Comparison of ENCODE assay signal across 15 mouse cellular contexts in the genomic region with DNA sequence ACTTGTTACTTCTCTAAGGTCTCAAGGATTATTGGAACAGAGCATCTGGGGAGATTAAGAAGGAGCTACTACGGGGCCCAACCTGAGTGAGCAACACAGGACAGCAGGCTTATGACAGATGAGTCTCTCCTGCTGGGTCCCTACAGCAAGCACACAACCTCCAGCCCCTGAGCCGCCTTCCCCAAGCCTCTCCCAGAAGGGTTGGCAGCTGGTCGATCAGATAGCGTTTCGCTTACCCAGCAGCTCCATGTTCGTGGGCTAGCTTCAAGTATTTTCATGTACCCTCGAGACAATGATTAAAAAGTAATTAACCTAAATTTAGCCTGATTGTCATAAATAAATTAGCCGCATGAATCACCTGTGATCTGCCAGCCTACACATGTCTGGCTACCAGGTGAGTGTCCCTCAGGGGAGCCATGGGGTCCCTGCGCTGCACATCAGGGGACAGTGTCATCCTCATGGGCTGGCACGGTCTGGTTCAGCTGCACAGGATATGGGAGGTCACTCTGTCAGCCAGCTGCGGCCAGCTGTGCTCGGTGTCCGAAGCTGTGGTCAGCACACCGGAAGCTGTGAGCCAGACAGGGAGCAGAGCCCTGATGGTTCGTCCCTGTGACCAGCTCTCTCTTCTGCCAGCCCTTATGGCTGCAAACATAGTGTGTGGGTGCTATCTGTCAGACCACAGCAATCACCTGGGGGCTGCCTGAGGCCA. TPM values are rescaled to one million over a fixed set of nuclear protein-coding genes. Genes with fewer than 3 reads are reported as not detected.
DNase-seq lines count a peak whose midpoint lies in the region; ATAC-seq lines count a peak whose summit lies in the region.
"Had no signal": no experiment of that assay in that cellular context is flagged by ENCODE, and none has a peak within 500 bp of the region (broad histone marks: within the 10 kb centered on the region; RNA-seq: fewer than 3 reads in every experiment).

No protein-coding gene starts in this region.

- no peak overlapping the region for H3K27ac ChIP-seq in hindbrain, embryonic 14.5 days
- no peak overlapping the region for H3K27ac ChIP-seq in hindbrain, embryonic 13.5 days
- H3K27ac ChIP-seq: limb, embryonic 12.5 days; macrophage had no signal

- WGBS in hindbrain, embryonic 14.5 days = 68% methylated on average over 15 of the region's 15 CpGs
- WGBS in hindbrain, embryonic 13.5 days = 66% methylated on average over 15 of the region's 15 CpGs

- no peaks in the 10 kb centered on the region for H3K36me3 ChIP-seq in hindbrain, embryonic 14.5 days (replicated peaks; ENCODE audit: control insufficient read depth, insufficient read depth)
- no peaks in the 10 kb centered on the region for H3K36me3 ChIP-seq in hindbrain, embryonic 13.5 days
- H3K36me3 ChIP-seq: limb, embryonic 12.5 days had no signal

- H3K4me1 ChIP-seq in hindbrain, embryonic 14.5 days (replicated peaks; ENCODE audit: control insufficient read depth, insufficient read depth, low read length) = no peaks in the 10 kb centered on the region
- H3K4me1 ChIP-seq in hindbrain, embryonic 13.5 days (replicated peaks) = peaks cover 8% of the 10 kb centered on the region

- no peak overlapping the region for H3K9ac ChIP-seq in hindbrain, embryonic 14.5 days
- H3K9ac ChIP-seq in hindbrain, embryonic 13.5 days = no peak overlapping the region
- H3K9ac ChIP-seq: limb, embryonic 12.5 days had no signal

- H3K4me2 ChIP-seq in hindbrain, embryonic 14.5 days (replicated peaks) = no peak overlapping the region
- no peak overlapping the region for H3K4me2 ChIP-seq in hindbrain, embryonic 13.5 days
- H3K4me2 ChIP-seq: limb, embryonic 12.5 days had no signal

- no peak for DNase-seq in hindbrain, embryonic 14.5 days (ENCODE audit: low spot score)
- DNase-seq in heart, postnatal 36 days = peak; percentile 34 to 36
- DNase-seq in kidney, postnatal 14 days = peak; percentile 70
- peak; percentile 67 to 90 for DNase-seq in lung, postnatal 4 days
- DNase-seq in embryo, embryonic 10.5 days (ENCODE audit: low spot score) = no peak
- DNase-seq in spleen, postnatal 4 days (ENCODE audit: low spot score in 2 of 2) = no peak
- no peak for DNase-seq in adipocyte (ENCODE audit: low spot score)
- DNase-seq: adrenal gland, adult 2 months; cerebellum, postnatal 36 days; layer of hippocampus, postnatal 36 days had no signal

- H3K9me3 ChIP-seq in hindbrain, embryonic 14.5 days (ENCODE audit: control insufficient read depth, low read length) = 0 out of 2 replicates have a peak, but pooled peaks cover 3% of the 10 kb centered on the region
- no peaks in the 10 kb centered on the region for H3K9me3 ChIP-seq in hindbrain, embryonic 13.5 days

- intact Hi-C loops in heart, postnatal 36 days (cut with DNase I) = no loop called here

- ATAC-seq in hindbrain, embryonic 14.5 days (ENCODE audit: low FRiP score) = 0 out of 2 replicates have a peak, but pooled peaks have one; percentile 14
- ATAC-seq in hindbrain, embryonic 13.5 days (ENCODE audit: low FRiP score) = no peak

- no peaks in the 10 kb centered on the region for H3K27me3 ChIP-seq in hindbrain, embryonic 14.5 days (ENCODE audit: control insufficient read depth, insufficient read depth, low read length)
- H3K27me3 ChIP-seq in hindbrain, embryonic 13.5 days = 0 out of 2 replicates have a peak, but pooled peaks cover under 1% of the 10 kb centered on the region

- H3K4me3 ChIP-seq in hindbrain, embryonic 14.5 days (replicated peaks; ENCODE audit: low read length) = no peak overlapping the region
- H3K4me3 ChIP-seq in hindbrain, embryonic 13.5 days = no peak overlapping the region
- H3K4me3 ChIP-seq: erythroblast, embryonic 14.5 days; limb, embryonic 12.5 days had no signal

RNA-seq across cellular contexts. Expression of a gene that starts 27.9 kb away (rescaled TPM):
- polyA plus RNA-seq in hindbrain, embryonic 14.5 days (2014; fragmentation: Nextera tagmentation; extraction: Ambion mirVana) = 0.94 and 1.2 TPM in 2 replicates
- polyA plus RNA-seq in hindbrain, embryonic 13.5 days (2015; fragmentation: Nextera tagmentation; extraction: Ambion mirVana) = 0.74 and 0.82 TPM in 2 replicates
- total RNA-seq in heart, postnatal 36 days (2021) = not detected
- total RNA-seq: layer of hippocampus, postnatal 36 days had no signal
- polyA plus RNA-seq: erythroblast, embryonic 14.5 days; macrophage had no signal

RNA-seq across cellular contexts. Expression of a gene that starts 32.1 kb away (rescaled TPM):
- not detected in 2 replicates for polyA plus RNA-seq in hindbrain, embryonic 14.5 days (2014; fragmentation: Nextera tagmentation; extraction: Ambion mirVana)
- polyA plus RNA-seq in hindbrain, embryonic 13.5 days (2015; fragmentation: Nextera tagmentation; extraction: Ambion mirVana) = not detected in 2 replicates
- not detected for total RNA-seq in heart, postnatal 36 days (2021)
- total RNA-seq: adrenal gland, adult 2 months; granulocyte monocyte progenitor cell, adult 5-6 weeks; layer of hippocampus, postnatal 36 days had no signal
- polyA plus RNA-seq: adrenal gland, adult 2 months; erythroblast, embryonic 14.5 days; limb, embryonic 12.5 days; macrophage had no signal

RNA-seq across cellular contexts. Expression of a gene that starts 36.4 kb away (rescaled TPM):
- 54.1 and 54.7 TPM in 2 replicates for polyA plus RNA-seq in hindbrain, embryonic 14.5 days (2014; fragmentation: Nextera tagmentation; extraction: Ambion mirVana)
- 94.5 and 95.0 TPM in 2 replicates for polyA plus RNA-seq in hindbrain, embryonic 13.5 days (2015; fragmentation: Nextera tagmentation; extraction: Ambion mirVana)
- total RNA-seq in heart, postnatal 36 days (2021) = 10 to 100 TPM; 65.2 to 73.4 TPM

RNA-seq across cellular contexts. Expression of a gene that starts 38.6 kb away (rescaled TPM):
- polyA plus RNA-seq in hindbrain, embryonic 14.5 days (2014; fragmentation: Nextera tagmentation; extraction: Ambion mirVana) = not detected in 2 replicates
- not detected in 2 replicates for polyA plus RNA-seq in hindbrain, embryonic 13.5 days (2015; fragmentation: Nextera tagmentation; extraction: Ambion mirVana)
- total RNA-seq in heart, postnatal 36 days (2021) = not detected
- total RNA-seq: adrenal gland, adult 2 months; granulocyte monocyte progenitor cell, adult 5-6 weeks; layer of hippocampus, postnatal 36 days had no signal
- polyA plus RNA-seq: adrenal gland, adult 2 months; erythroblast, embryonic 14.5 days; limb, embryonic 12.5 days; macrophage had no signal

RNA-seq across cellular contexts. Expression of a gene that starts 48.0 kb away (rescaled TPM):
- not detected in 2 replicates for polyA plus RNA-seq in hindbrain, embryonic 14.5 days (2014; fragmentation: Nextera tagmentation; extraction: Ambion mirVana)
- not detected in 2 replicates for polyA plus RNA-seq in hindbrain, embryonic 13.5 days (2015; fragmentation: Nextera tagmentation; extraction: Ambion mirVana)
- not detected for total RNA-seq in heart, postnatal 36 days (2021)
- total RNA-seq: adrenal gland, adult 2 months; granulocyte monocyte progenitor cell, adult 5-6 weeks; layer of hippocampus, postnatal 36 days had no signal
- polyA plus RNA-seq: adrenal gland, adult 2 months; erythroblast, embryonic 14.5 days; limb, embryonic 12.5 days; macrophage had no signal

Comparison
In these comparisons a context has a peak if more than half of its experiments do, and no peak if none do; other contexts are left out.
1. DNase-seq: peak in heart, postnatal 36 days (2 of 2), kidney, postnatal 14 days (single experiment) and lung, postnatal 4 days (2 of 2); none in hindbrain, embryonic 14.5 days (single experiment), embryo, embryonic 10.5 days (single experiment), spleen, postnatal 4 days (0 of 2) and adipocyte (single experiment).